Mouse (Mus musculus): Measurements from ENCODE around the gene Hoxb8. TPM values are rescaled to one million over a fixed set of nuclear protein-coding genes. Genes with fewer than 3 reads are reported as not detected.

Gene Hoxb8
- polyA plus RNA-seq, 1 experiment: 0.48 TPM

GRCm38 (mm10) chr11:96313806-96314428 lies 32.2 kb downstream of the Hoxb8 start:
- H3K27me3 ChIP-seq (ENCODE audit: control insufficient read depth, insufficient read depth, low read length, poor library complexity, severe bottlenecking): peaks cover 62% of the 10 kb centered on the region
- H3K9me3 ChIP-seq (replicated peaks; ENCODE audit: control insufficient read depth, insufficient read depth, low read length, poor library complexity, severe bottlenecking): no peaks in the 10 kb centered on the region
- H3K36me3 ChIP-seq (ENCODE audit: control insufficient read depth, insufficient read depth, low read length, poor library complexity, severe bottlenecking): no peaks in the 10 kb centered on the region
- no peak overlapping the region for H3K27ac ChIP-seq (ENCODE audit: insufficient read depth, low read length)
- no peak for TF ChIP-seq EP300 (IDR thresholded peaks at IDR 0.05; ENCODE audit: insufficient read depth, low read depth, low read length)
- no peak for TF ChIP-seq POLR2A (IDR thresholded peaks at IDR 0.05; ENCODE audit: insufficient read depth, low read length)
- TF ChIP-seq CTCF (IDR thresholded peaks at IDR 0.05; ENCODE audit: low read depth, low read length): no peak
- H3K4me3 ChIP-seq (ENCODE audit: low read depth, low read length): no peak overlapping the region
- no peaks in the 10 kb centered on the region for H3K4me1 ChIP-seq (ENCODE audit: control insufficient read depth, insufficient read depth, low read length)
- H3K9ac ChIP-seq (ENCODE audit: low read depth, poor library complexity, severe bottlenecking): no peak overlapping the region

DNA sequence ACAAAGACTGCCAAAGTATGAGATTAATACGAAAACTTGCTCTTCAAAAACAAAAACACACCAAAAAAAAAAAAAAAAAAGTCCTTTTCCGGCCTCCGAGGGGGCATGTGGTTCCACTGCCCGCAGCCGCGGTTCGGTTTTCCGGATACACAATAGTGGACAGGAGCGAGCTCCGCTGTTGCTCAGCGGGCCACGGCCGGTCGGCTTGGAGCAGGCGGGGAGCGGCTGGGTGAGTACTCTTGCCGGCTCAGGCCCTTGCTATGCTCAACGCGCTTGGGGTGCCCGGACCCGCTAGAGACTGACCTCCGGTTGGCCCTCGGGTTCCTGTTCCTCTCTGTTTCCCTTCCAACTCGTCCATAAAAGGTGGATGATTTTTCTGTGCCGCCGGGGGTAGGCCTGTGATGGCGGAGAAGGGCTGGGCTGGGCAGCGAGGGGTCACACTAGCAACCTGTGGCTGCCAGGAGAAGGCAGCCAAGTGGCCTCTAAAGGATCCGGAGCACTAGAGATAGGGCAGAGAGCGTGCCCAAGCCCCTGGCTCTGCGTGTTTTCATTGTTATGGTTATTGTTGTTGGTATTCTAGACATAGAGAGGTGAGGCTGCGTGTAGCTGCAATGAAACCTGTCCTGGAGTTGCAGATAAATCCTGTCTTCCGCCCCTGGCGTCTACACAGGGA lies 33.1 kb downstream of the Hoxb8 start:
- Histone ChIP-seq H3K9ac (ENCODE audit: low read depth, poor library complexity, severe bottlenecking) (no peak overlapping the region), H3K27me3 (ENCODE audit: control insufficient read depth, insufficient read depth, low read length, poor library complexity, severe bottlenecking) (peaks cover 66% of the 10 kb centered on the region), H3K36me3 (ENCODE audit: control insufficient read depth, insufficient read depth, low read length, poor library complexity, severe bottlenecking) (no peaks in the 10 kb centered on the region), H3K9me3 (replicated peaks; ENCODE audit: control insufficient read depth, insufficient read depth, low read length, poor library complexity, severe bottlenecking) (no peaks in the 10 kb centered on the region), H3K4me3 (ENCODE audit: low read depth, low read length) (no peak overlapping the region), H3K27ac (ENCODE audit: insufficient read depth, low read length) (no peak overlapping the region), H3K4me1 (ENCODE audit: control insufficient read depth, insufficient read depth, low read length) (no peaks in the 10 kb centered on the region)
- TF ChIP-seq CTCF (IDR thresholded peaks at IDR 0.05; ENCODE audit: low read depth, low read length): no peak

DNA sequence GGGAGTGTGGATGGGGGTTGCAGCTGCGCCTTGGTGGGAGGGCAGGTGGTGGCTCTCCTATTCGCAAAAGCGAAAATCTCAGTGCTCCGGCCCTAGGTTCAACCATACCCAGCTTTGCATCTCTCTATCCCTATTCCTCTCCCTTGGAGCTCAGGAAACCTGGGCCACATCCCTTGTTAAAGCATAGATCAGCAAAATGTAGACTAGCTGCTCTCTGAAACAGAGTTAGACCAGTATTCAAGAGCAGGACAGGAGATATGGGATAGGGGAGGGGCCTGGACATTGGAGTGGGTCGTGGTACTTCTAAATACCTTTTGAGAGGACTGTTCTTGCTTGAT lies 33.6 kb downstream of the Hoxb8 start:
- H3K9me3 ChIP-seq (replicated peaks; ENCODE audit: control insufficient read depth, insufficient read depth, low read length, poor library complexity, severe bottlenecking): no peaks in the 10 kb centered on the region
- H3K4me3 ChIP-seq (ENCODE audit: low read depth, low read length): no peak overlapping the region
- no peaks in the 10 kb centered on the region for H3K36me3 ChIP-seq (ENCODE audit: control insufficient read depth, insufficient read depth, low read length, poor library complexity, severe bottlenecking)
- H3K9ac ChIP-seq (ENCODE audit: low read depth, poor library complexity, severe bottlenecking): no peak overlapping the region
- peaks cover 68% of the 10 kb centered on the region for H3K27me3 ChIP-seq (ENCODE audit: control insufficient read depth, insufficient read depth, low read length, poor library complexity, severe bottlenecking)
- TF ChIP-seq EP300 (IDR thresholded peaks at IDR 0.05; ENCODE audit: insufficient read depth, low read depth, low read length) (no peak), POLR2A (IDR thresholded peaks at IDR 0.05; ENCODE audit: insufficient read depth, low read length) (no peak), CTCF (IDR thresholded peaks at IDR 0.05; ENCODE audit: low read depth, low read length) (no peak)
- H3K27ac ChIP-seq (ENCODE audit: insufficient read depth, low read length): no peak overlapping the region
- H3K4me1 ChIP-seq (ENCODE audit: control insufficient read depth, insufficient read depth, low read length): no peaks in the 10 kb centered on the region

DNA sequence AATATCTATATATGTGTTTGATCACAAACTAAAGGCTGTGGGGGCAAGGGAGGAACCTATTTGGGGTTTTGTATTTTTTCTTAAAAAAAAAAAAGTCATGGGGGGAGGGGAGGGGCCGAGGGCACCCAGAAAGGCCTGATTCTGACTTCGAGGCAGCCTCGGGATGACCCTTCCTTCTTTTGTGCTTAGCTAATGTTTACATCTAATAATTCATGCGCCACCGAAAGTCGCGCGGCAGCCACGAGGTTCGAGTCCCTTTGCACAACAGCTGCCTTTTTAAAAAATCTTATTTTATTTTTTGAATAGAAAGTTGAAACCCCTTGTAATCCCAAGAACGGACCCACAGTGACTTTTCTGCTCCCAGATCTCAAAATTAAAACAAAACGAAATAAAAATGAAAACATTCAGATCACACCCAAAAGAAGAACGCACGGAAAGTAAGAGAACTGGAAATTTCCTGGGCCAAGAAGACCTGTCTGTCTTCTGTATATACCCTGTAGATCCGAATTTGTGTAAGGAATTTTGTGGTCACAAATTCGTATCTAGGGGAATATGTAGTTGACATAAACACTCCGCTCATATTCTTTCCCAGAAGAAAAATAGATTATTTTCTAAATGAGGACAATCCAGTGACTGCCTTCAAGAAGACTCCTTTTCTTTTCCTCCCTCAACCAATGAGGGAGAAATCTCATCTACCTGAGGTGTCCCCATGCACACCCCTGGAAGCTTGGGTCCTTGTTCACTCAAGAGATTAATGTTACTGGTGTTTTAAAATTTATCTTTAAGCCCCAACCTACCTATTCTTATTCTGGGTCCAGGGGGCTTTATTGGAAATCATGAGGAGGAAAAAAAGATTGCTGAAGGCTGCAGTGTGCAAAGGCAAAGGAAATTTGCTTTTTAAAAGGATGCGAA lies 35.2 kb downstream of the Hoxb8 start:
- Histone ChIP-seq H3K4me3 (ENCODE audit: low read depth, low read length) (no peak overlapping the region), H3K9ac (ENCODE audit: low read depth, poor library complexity, severe bottlenecking) (no peak overlapping the region), H3K4me1 (ENCODE audit: control insufficient read depth, insufficient read depth, low read length) (no peaks in the 10 kb centered on the region), H3K27ac (ENCODE audit: insufficient read depth, low read length) (no peak overlapping the region), H3K9me3 (replicated peaks; ENCODE audit: control insufficient read depth, insufficient read depth, low read length, poor library complexity, severe bottlenecking) (no peaks in the 10 kb centered on the region), H3K27me3 (ENCODE audit: control insufficient read depth, insufficient read depth, low read length, poor library complexity, severe bottlenecking) (peaks cover 69% of the 10 kb centered on the region), H3K36me3 (ENCODE audit: control insufficient read depth, insufficient read depth, low read length, poor library complexity, severe bottlenecking) (no peaks in the 10 kb centered on the region)
- TF ChIP-seq EP300 (IDR thresholded peaks at IDR 0.05; ENCODE audit: insufficient read depth, low read depth, low read length) (no peak), POLR2A (IDR thresholded peaks at IDR 0.05; ENCODE audit: insufficient read depth, low read length) (no peak), CTCF (IDR thresholded peaks at IDR 0.05; ENCODE audit: low read depth, low read length) (no peak)

DNA sequence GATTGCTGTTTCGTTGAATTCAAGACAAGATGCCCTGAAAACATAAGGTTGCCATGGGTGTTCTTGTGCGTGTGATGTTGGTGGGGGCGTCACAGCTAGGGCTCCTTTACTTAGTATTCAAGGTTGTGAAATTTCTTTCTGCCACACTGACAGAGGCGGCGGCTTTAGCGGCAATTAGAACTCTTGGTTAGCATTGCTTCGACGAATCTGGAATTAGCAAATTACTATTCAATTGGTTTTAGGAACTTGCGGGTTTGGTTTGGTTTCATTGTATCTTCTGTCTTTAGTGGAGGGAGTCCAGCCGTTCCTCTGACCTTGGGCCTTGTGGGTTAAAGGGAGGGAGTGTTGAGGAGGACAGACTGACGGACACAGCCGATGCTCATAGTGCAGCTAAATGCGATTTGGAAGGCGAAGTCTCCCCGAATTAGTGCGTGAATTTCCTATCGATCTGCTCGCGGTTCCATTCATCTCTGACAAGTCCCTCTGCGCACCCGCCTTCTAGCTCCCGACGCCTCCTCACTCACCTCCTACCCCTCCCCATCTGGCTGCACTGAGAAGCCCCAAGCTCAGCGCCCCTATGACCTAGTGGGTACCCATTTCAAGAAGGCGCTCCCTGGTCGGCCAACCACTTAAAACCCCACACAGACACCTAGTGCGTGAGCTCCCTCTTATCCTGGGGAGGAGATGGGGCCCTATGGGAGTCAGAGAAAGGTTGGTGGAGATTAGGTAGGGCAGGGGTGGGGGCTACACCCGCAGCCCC lies 36.1 kb downstream of the Hoxb8 start, which contains the start of gene Hoxb4:
Hoxb4 (plus strand) TSS at position 660 of the 760 bp plus-strand sequence.
- peak within 1 kb of the TSS; percentile 61 for H3K4me3 ChIP-seq (ENCODE audit: low read depth, low read length)
- peaks cover 67% of the 10 kb centered on the region for H3K27me3 ChIP-seq (ENCODE audit: control insufficient read depth, insufficient read depth, low read length, poor library complexity, severe bottlenecking)
- TF ChIP-seq CTCF (IDR thresholded peaks at IDR 0.05; ENCODE audit: low read depth, low read length) (no peak), POLR2A (IDR thresholded peaks at IDR 0.05; ENCODE audit: insufficient read depth, low read length) (no peak), EP300 (IDR thresholded peaks at IDR 0.05; ENCODE audit: insufficient read depth, low read depth, low read length) (no peak)
- H3K36me3 ChIP-seq (ENCODE audit: control insufficient read depth, insufficient read depth, low read length, poor library complexity, severe bottlenecking): no peaks in the 10 kb centered on the region
- no peaks in the 10 kb centered on the region for H3K4me1 ChIP-seq (ENCODE audit: control insufficient read depth, insufficient read depth, low read length)
- H3K27ac ChIP-seq (ENCODE audit: insufficient read depth, low read length): no peak within 1 kb of the TSS
- no peaks in the 10 kb centered on the region for H3K9me3 ChIP-seq (replicated peaks; ENCODE audit: control insufficient read depth, insufficient read depth, low read length, poor library complexity, severe bottlenecking)
- H3K9ac ChIP-seq (ENCODE audit: low read depth, poor library complexity, severe bottlenecking): peak within 1 kb of the TSS; percentile 66
